Mouse (Mus musculus) CH12.LX (cell line): ENCODE results near the gene Pkp1. TPM values are rescaled to one million over a fixed set of nuclear protein-coding genes. Genes with fewer than 3 reads are reported as not detected.

Experiments
- DNase-seq: peaks from one replicate; pipeline ENCODE4 v3.0.0-alpha.2; 2013; ENCODE audit errors: extremely low read depth
- H3K27ac ChIP-seq: 2 replicates; pipeline ENCODE4 v1.5.1; 2012; ENCODE audit warnings: low read depth, mild to moderate bottlenecking, control low read depth, moderate library complexity; ENCODE audit not compliant: insufficient read depth
- H3K27me3 ChIP-seq: replicated peaks from 2 replicates; pipeline ENCODE3; 2012; ENCODE audit warnings: inconsistent platforms
- H3K36me3 ChIP-seq, 2 experiments: replicated peaks in 1 of 2; 2 replicates each; pipeline versions ENCODE3 to v1.6.1; 2012; ENCODE audit warnings: inconsistent platforms in 1 of 2, low read length in 1 of 2, mild to moderate bottlenecking in 1 of 2, mixed read lengths in 1 of 2, moderate library complexity in 1 of 2; ENCODE audit not compliant: control insufficient read depth in 1 of 2, insufficient read depth in 1 of 2
- H3K4me1 ChIP-seq, 2 experiments: 2 replicates each; pipeline ENCODE4 v1.6.1; 2012; ENCODE audit warnings: inconsistent platforms in 1 of 2, moderate library complexity in 1 of 2; ENCODE audit not compliant: insufficient read depth in 2 of 2, control insufficient read depth in 1 of 2
- H3K4me2 ChIP-seq: 2 replicates; pipeline ENCODE4 v1.6.1; 2012; ENCODE audit warnings: low read depth, mild to moderate bottlenecking, control low read depth; ENCODE audit not compliant: poor library complexity, insufficient read depth, severe bottlenecking
- H3K4me3 ChIP-seq, 3 experiments: fragments of 150-350 bp in 1 of 3; sonication (generic) in 1 of 3; replicated peaks in 1 of 3; 2 replicates each; pipeline versions ENCODE3 to v1.5.1; 2011 to 2012; ENCODE audit warnings: low read depth in 2 of 3, low read length in 2 of 3, mild to moderate bottlenecking in 2 of 3, moderate library complexity in 2 of 3, control low read depth in 1 of 3, improper control_type of control experiment in 1 of 3, inconsistent platforms in 1 of 3, mixed read lengths in 1 of 3; ENCODE audit not compliant: poor library complexity in 1 of 3
- H3K79me2 ChIP-seq: replicated peaks from 2 replicates; pipeline ENCODE4 v1.6.1; 2012; ENCODE audit warnings: mild to moderate bottlenecking, moderate library complexity; ENCODE audit not compliant: control insufficient read depth, poor library complexity, insufficient read depth, severe bottlenecking; ENCODE audit errors: extremely low read depth
- H3K9ac ChIP-seq: 2 replicates; pipeline ENCODE4 v1.6.1; 2012; ENCODE audit warnings: low read depth, mild to moderate bottlenecking, control low read depth, moderate library complexity; ENCODE audit not compliant: insufficient read depth
- H3K9me3 ChIP-seq: replicated peaks from 2 replicates; pipeline ENCODE3; 2012; ENCODE audit warnings: low read length, inconsistent platforms, mixed read lengths
- BHLHE40 ChIP-seq: IDR thresholded peaks from 2 replicates; pipeline ENCODE4 v1.6.1; 2011; ENCODE audit warnings: mild to moderate bottlenecking, low read depth, low read length, improper control_type of control experiment
- CHD1 ChIP-seq: IDR thresholded peaks from 2 replicates; pipeline ENCODE4 v1.6.1; 2012; ENCODE audit warnings: low read depth, low read length, improper control_type of control experiment, inconsistent platforms
- CHD2 ChIP-seq: IDR thresholded peaks from 2 replicates; pipeline ENCODE4 v1.6.1; 2011; ENCODE audit warnings: low read length, improper control_type of control experiment
- CTCF ChIP-seq, 2 experiments: IDR thresholded peaks in 1 of 2; conservative IDR thresholded peaks in 1 of 2; 2 replicates each; pipeline ENCODE4 v1.5.1; 2011 to 2012; ENCODE audit warnings: low read depth in 2 of 2, low read length in 2 of 2, improper control_type of control experiment in 1 of 2, inconsistent platforms in 1 of 2, mild to moderate bottlenecking in 1 of 2, moderate library complexity in 1 of 2
- ELF1 ChIP-seq: IDR thresholded peaks from 2 replicates; pipeline ENCODE4 v1.6.1; 2014; ENCODE audit warnings: low read depth, mild to moderate bottlenecking, inconsistent platforms, low read length, improper control_type of control experiment
- EP300 ChIP-seq: IDR thresholded peaks from 2 replicates; pipeline ENCODE4 v1.6.1; 2011; ENCODE audit warnings: low read length, improper control_type of control experiment
- ETS1 ChIP-seq: conservative IDR thresholded peaks from 2 replicates; pipeline ENCODE4 v1.6.1; 2012; ENCODE audit warnings: low read depth, mild to moderate bottlenecking, inconsistent platforms, low read length, improper control_type of control experiment, moderate library complexity
- GABPA ChIP-seq: IDR thresholded peaks from 2 replicates; pipeline ENCODE4 v1.6.1; 2012; ENCODE audit warnings: low read depth, low read length, improper control_type of control experiment, inconsistent platforms; ENCODE audit not compliant: insufficient replicate concordance
- IRF4 ChIP-seq: IDR thresholded peaks from 2 replicates; pipeline ENCODE4 v1.6.1; 2014; ENCODE audit warnings: low read depth, mild to moderate bottlenecking, inconsistent platforms, low read length, improper control_type of control experiment
- JUND ChIP-seq: conservative IDR thresholded peaks from 2 replicates; pipeline ENCODE4 v1.6.1; 2011; ENCODE audit warnings: low read depth, low read length, improper control_type of control experiment
- KAT2A ChIP-seq: IDR thresholded peaks from 2 replicates; pipeline ENCODE4 v1.6.1; 2012; ENCODE audit warnings: low read length, improper control_type of control experiment, inconsistent platforms; ENCODE audit not compliant: insufficient replicate concordance
- MAX ChIP-seq: IDR thresholded peaks from 2 replicates; pipeline ENCODE4 v1.6.1; 2011; ENCODE audit warnings: low read length, improper control_type of control experiment
- MAZ ChIP-seq: IDR thresholded peaks from 2 replicates; pipeline ENCODE4 v1.6.1; 2012; ENCODE audit warnings: low read depth, mild to moderate bottlenecking, inconsistent platforms, low read length, improper control_type of control experiment, moderate library complexity
- MEF2A ChIP-seq: IDR thresholded peaks from 2 replicates; pipeline ENCODE4 v1.6.1; 2014; ENCODE audit warnings: low read depth, mild to moderate bottlenecking, inconsistent platforms, low read length, improper control_type of control experiment, borderline replicate concordance
- MXI1 ChIP-seq: IDR thresholded peaks from 2 replicates; pipeline ENCODE4 v1.6.1; 2011; ENCODE audit warnings: mild to moderate bottlenecking, low read depth, low read length, improper control_type of control experiment
- MYC ChIP-seq: IDR thresholded peaks from 2 replicates; pipeline ENCODE4 v1.6.1; 2011; ENCODE audit warnings: low read depth, mild to moderate bottlenecking, improper control_type of control experiment, low read length
- NELFE ChIP-seq: IDR thresholded peaks from 2 replicates; pipeline ENCODE4 v1.6.1; 2011; ENCODE audit warnings: low read depth, low read length, improper control_type of control experiment
- NRF1 ChIP-seq: IDR thresholded peaks from 2 replicates; pipeline ENCODE4 v1.6.1; 2014; ENCODE audit warnings: low read depth, mild to moderate bottlenecking, inconsistent platforms, low read length, improper control_type of control experiment, moderate library complexity
- RAD21 ChIP-seq: IDR thresholded peaks from 2 replicates; pipeline ENCODE4 v1.6.1; 2011; ENCODE audit warnings: low read depth, mild to moderate bottlenecking, low read length, improper control_type of control experiment, moderate library complexity
- SIN3A ChIP-seq: IDR thresholded peaks from 2 replicates; pipeline ENCODE4 v1.6.1; 2012; ENCODE audit warnings: low read length, improper control_type of control experiment, inconsistent platforms
- SMC3 ChIP-seq: IDR thresholded peaks from 2 replicates; pipeline ENCODE4 v1.6.1; 2011; ENCODE audit warnings: low read depth, low read length, improper control_type of control experiment
- TBP ChIP-seq: conservative IDR thresholded peaks from 2 replicates; pipeline ENCODE4 v1.6.1; 2011; ENCODE audit warnings: low read depth, low read length, improper control_type of control experiment
- TCF12 ChIP-seq: IDR thresholded peaks from 2 replicates; pipeline ENCODE4 v1.6.1; 2014; ENCODE audit warnings: low read depth, mild to moderate bottlenecking, inconsistent platforms, low read length, improper control_type of control experiment
- UBTF ChIP-seq: IDR thresholded peaks from 2 replicates; pipeline ENCODE4 v1.6.1; 2012; ENCODE audit warnings: low read depth, mild to moderate bottlenecking, inconsistent platforms, low read length, improper control_type of control experiment, moderate library complexity
- USF2 ChIP-seq: conservative IDR thresholded peaks from 2 replicates; pipeline ENCODE4 v1.6.1; 2011; ENCODE audit warnings: low read depth, low read length, improper control_type of control experiment
- ZC3H11A ChIP-seq: IDR thresholded peaks from 2 replicates; pipeline ENCODE4 v1.6.1; 2012; ENCODE audit warnings: low read depth, mild to moderate bottlenecking, inconsistent platforms, low read length, improper control_type of control experiment
- ZNF384 ChIP-seq: IDR thresholded peaks from 2 replicates; pipeline ENCODE4 v1.6.1; 2012; ENCODE audit warnings: low read depth, low read length, improper control_type of control experiment, inconsistent platforms
- dilution Hi-C: fragments of 300-500 bp; cut with MboI; formaldehyde crosslinking; loops from 2 replicates; pipeline ENCODE4 v1.14.3; 2020; ENCODE audit warnings: low sequenced_read_pairs; ENCODE audit not compliant: extremely low pct_unique_long_range_greater_than_20kb, extremely low pct_ligation_motif_present
- in situ Hi-C: fragments of 300-500 bp; cut with MboI; formaldehyde crosslinking; loops from 3 replicates; pipeline ENCODE4 v1.14.3; 2019; ENCODE audit warnings: low sequenced_read_pairs, low pct_ligation_motif_present, low pct_unique_long_range_greater_than_20kb, mixed read lengths
- polyA plus RNA-seq: library from polyadenylated mRNA; unstranded; fragments of >175 nt; gene quantifications from 2 replicates; pipeline ENCODE4 v1.2.1, GENCODE M21; 2012; ENCODE audit warnings: low read depth; ENCODE audit not compliant: insufficient read length
- total RNA-seq, 2 experiments: library from RNA; depleted of rRNA; stranded (reverse); fragments of 300-350 nt in 1 of 2; fragments of >200 nt in 1 of 2; gene quantifications; 2 replicates each; pipeline ENCODE4 v1.2.3; 2012 to 2014

Gene Pkp1
- total and polyA plus RNA-seq, 3 experiments: not detected

DNA sequence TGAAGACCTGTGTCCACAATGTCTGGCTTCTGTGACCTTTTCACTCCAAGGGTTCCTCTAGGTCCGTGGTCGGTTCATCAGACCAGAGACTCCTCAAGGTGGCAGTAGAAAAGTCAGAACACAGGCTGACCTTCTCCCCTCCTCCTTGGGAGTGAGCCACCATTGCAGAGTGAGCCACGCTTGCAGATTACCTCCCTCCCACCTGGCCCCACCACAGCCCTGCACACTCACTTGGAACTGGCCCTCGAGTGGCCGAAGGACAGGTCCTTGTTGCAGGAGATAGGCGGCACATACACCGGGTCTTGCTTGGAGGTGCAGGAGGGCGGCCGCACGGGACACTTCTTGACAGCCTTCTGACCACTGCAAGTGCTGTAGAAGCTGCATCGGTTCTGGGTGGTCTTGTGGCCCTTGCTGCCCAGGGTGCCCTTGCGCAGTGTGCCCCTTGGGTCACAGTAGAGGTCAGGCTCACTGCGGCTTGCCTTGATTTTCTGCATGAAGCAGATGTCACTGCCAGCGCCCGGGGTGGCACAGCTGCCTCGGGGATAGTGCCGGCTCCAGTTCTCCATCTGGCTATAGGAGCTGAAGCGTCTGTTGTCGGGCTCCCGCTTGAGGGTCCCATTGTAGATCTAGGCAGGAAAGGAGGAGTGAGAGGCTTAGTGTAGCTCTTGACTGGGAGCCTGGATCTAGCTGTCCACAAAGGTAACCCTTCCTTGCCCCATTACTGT, 29.4 kb downstream of the Pkp1 start:
- Histone ChIP-seq H3K4me2 (no peak overlapping the region), H3K79me2 (no peaks in the 10 kb centered on the region), H3K36me3 (no peaks in the 10 kb centered on the region), H3K27me3 (peaks cover 88% of the 10 kb centered on the region), H3K4me1 (peaks cover 0 to 2% of the 10 kb centered on the region in 2 experiments; a peak in 1 of 4 replicates), H3K9me3 (no peaks in the 10 kb centered on the region), H3K4me3 (no peak overlapping the region), H3K9ac (no peak overlapping the region), H3K27ac (no peak overlapping the region)
- dilution Hi-C loops: no loop called here
- DNase-seq: no peak
- in situ Hi-C loops: no loop called here
- TF ChIP-seq ZC3H11A (no peak), EP300 (no peak), MEF2A (no peak)

DNA sequence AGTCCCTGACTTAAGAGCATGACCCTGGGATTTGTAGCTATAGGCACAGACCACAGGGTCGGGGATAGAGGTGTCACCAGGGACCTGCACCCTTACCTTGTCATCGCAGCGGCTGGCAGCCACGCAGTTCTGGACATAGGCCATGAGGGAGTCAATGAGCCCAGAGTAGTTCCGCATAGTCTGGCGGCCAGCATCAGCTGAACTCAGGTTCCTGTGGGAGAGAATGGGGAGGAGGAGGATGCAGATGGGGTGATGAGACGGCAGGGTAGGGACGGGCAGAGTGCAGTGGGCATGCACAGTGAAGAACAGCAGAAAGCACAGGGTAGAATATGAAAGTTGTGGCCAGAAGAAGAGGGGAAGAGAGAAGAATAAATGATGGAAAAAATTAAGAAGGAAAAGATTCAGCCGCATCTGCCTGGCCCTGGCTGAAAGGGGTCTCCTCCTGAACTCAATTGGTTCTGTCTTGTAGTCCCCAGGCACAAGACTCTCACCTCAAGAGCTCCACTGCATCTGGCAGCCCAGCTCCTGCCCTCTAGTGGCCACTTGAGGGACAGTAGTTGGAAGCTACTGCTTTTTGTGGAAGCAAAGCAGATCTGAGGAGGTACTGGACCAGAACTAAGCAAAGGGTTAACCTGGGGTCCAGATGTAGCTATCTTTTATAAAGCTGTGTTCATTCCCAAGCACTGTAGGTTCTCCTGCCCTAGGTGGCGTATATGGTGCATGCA, 36.5 kb downstream of the Pkp1 start:
- Histone ChIP-seq H3K36me3 (no peaks in the 10 kb centered on the region), H3K9ac (no peak overlapping the region), H3K4me1 (no peaks in the 10 kb centered on the region), H3K27me3 (peaks cover 80% of the 10 kb centered on the region), H3K9me3 (no peaks in the 10 kb centered on the region), H3K4me2 (no peak overlapping the region), H3K79me2 (no peaks in the 10 kb centered on the region), H3K27ac (no peak overlapping the region), H3K4me3 (no peak overlapping the region)
- dilution Hi-C loops (no loop called here), in situ Hi-C loops (no loop called here)
- DNase-seq: peak; percentile 60
- TF ChIP-seq EP300 (no peak), USF2 (no peak), RAD21 (peak; percentile 47), KAT2A (no peak), SMC3 (peak; percentile 82), ELF1 (no peak), ZNF384 (no peak), TBP (no peak), NELFE (peak; percentile 31; the same call in 1 of the 2 replicates), GABPA (no peak), IRF4 (no peak), SIN3A (no peak), MAX (no peak), ETS1 (no peak), CTCF (conservative IDR thresholded peaks at IDR 0.05 in 1 of 2, IDR thresholded peaks at IDR 0.05 in 1 of 2; ENCODE audit: low read depth in 2 of 2, low read length in 2 of 2) (peak; percentile 87 to 93), TCF12 (0 out of 2 replicates have a peak, but pooled peaks have one; percentile 12), UBTF (no peak), MAZ (no peak), CHD2 (no peak), JUND (no peak), NRF1 (no peak), CHD1 (no peak), MYC (no peak), MXI1 (no peak), BHLHE40 (no peak)
